Mouse (Mus musculus): ENCODE data around the gene Tnnt3. TPM values are rescaled to one million over a fixed set of nuclear protein-coding genes. Genes with fewer than 3 reads are reported as not detected.

The Tnnt3 gene
- total and polyA plus RNA-seq, 3 experiments: 3.1 to 13.3 (median 4.1) TPM

GRCm38 (mm10) chr7:142560942-142561855 lies 62.6 kb downstream of the Tnnt3 start:
- no peak for DNase-seq (ENCODE audit: extremely low read depth)
- TF ChIP-seq RAD21 (IDR thresholded peaks at IDR 0.05; ENCODE audit: low read depth, low read length) (no peak), USF2 (conservative IDR thresholded peaks at IDR 0.05; ENCODE audit: low read depth, low read length) (no peak), JUND (conservative IDR thresholded peaks at IDR 0.05; ENCODE audit: low read depth, low read length) (no peak), MEF2A (IDR thresholded peaks at IDR 0.05; ENCODE audit: borderline replicate concordance, low read depth, low read length) (no peak), MAX (IDR thresholded peaks at IDR 0.05; ENCODE audit: low read length) (no peak), ZC3H11A (IDR thresholded peaks at IDR 0.05; ENCODE audit: low read depth, low read length) (no peak), MYC (IDR thresholded peaks at IDR 0.05; ENCODE audit: low read depth, low read length) (no peak), EP300 (IDR thresholded peaks at IDR 0.05; ENCODE audit: low read length) (no peak), SIN3A (IDR thresholded peaks at IDR 0.05; ENCODE audit: low read length) (no peak), ZKSCAN1 (IDR thresholded peaks at IDR 0.05; ENCODE audit: borderline replicate concordance, low read depth, low read length) (no peak), MXI1 (IDR thresholded peaks at IDR 0.05; ENCODE audit: low read depth, low read length) (no peak), KAT2A (IDR thresholded peaks at IDR 0.05; ENCODE audit: insufficient replicate concordance, low read length) (no peak), TBP (conservative IDR thresholded peaks at IDR 0.05; ENCODE audit: low read depth, low read length) (no peak), USF1 (IDR thresholded peaks at IDR 0.05; ENCODE audit: low read depth, low read length) (no peak), POLR2A (IDR thresholded peaks at IDR 0.05; ENCODE audit: low read depth, low read length) (no peak), ETS1 (conservative IDR thresholded peaks at IDR 0.05; ENCODE audit: low read depth, low read length) (no peak), UBTF (IDR thresholded peaks at IDR 0.05; ENCODE audit: low read depth, low read length) (no peak)
- Histone ChIP-seq H3K27ac (ENCODE audit: insufficient read depth, low read depth) (no peak overlapping the region), H3K79me2 (replicated peaks; ENCODE audit: control insufficient read depth, extremely low read depth, insufficient read depth, poor library complexity, severe bottlenecking) (no peaks in the 10 kb centered on the region), H3K36me3 (replicated peaks in 1 of 2; ENCODE audit: control insufficient read depth in 1 of 2, insufficient read depth in 1 of 2, low read length in 1 of 2) (no peaks in the 10 kb centered on the region), H3K4me2 (ENCODE audit: insufficient read depth, low read depth, poor library complexity, severe bottlenecking) (no peak overlapping the region), H3K9ac (ENCODE audit: insufficient read depth, low read depth) (no peak overlapping the region), H3K9me3 (replicated peaks; ENCODE audit: low read length) (no peaks in the 10 kb centered on the region), H3K27me3 (replicated peaks) (peaks cover 93% of the 10 kb centered on the region), H3K4me1 (ENCODE audit: control insufficient read depth in 1 of 2, insufficient read depth in 2 of 2) (no peaks in the 10 kb centered on the region), H3K4me3 (replicated peaks in 1 of 3; ENCODE audit: low read depth in 2 of 3, low read length in 2 of 3, poor library complexity in 1 of 3) (no peak overlapping the region)
- dilution Hi-C loops (cut with MboI; ENCODE audit: extremely low pct_ligation_motif_present, extremely low pct_unique_long_range_greater_than_20kb, low sequenced_read_pairs) (no loop called here), in situ Hi-C loops (cut with MboI; ENCODE audit: low pct_ligation_motif_present, low pct_unique_long_range_greater_than_20kb, low sequenced_read_pairs) (no loop called here)

- H3K27me3 ChIP-seq (replicated peaks): peaks cover 93% of the 10 kb centered on the region
- H3K9me3 ChIP-seq (replicated peaks; ENCODE audit: low read length): no peaks in the 10 kb centered on the region
- no peak overlapping the region for H3K4me2 ChIP-seq (ENCODE audit: insufficient read depth, low read depth, poor library complexity, severe bottlenecking)
- H3K4me3 ChIP-seq (replicated peaks in 1 of 3; ENCODE audit: low read depth in 2 of 3, low read length in 2 of 3, poor library complexity in 1 of 3): no peak overlapping the region
- no peaks in the 10 kb centered on the region for H3K79me2 ChIP-seq (replicated peaks; ENCODE audit: control insufficient read depth, extremely low read depth, insufficient read depth, poor library complexity, severe bottlenecking)
- no peaks in the 10 kb centered on the region for H3K36me3 ChIP-seq (replicated peaks in 1 of 2; ENCODE audit: control insufficient read depth in 1 of 2, insufficient read depth in 1 of 2, low read length in 1 of 2)
- TF ChIP-seq TCF12 (IDR thresholded peaks at IDR 0.05; ENCODE audit: low read depth, low read length) (no peak), MYC (IDR thresholded peaks at IDR 0.05; ENCODE audit: low read depth, low read length) (no peak), ZC3H11A (IDR thresholded peaks at IDR 0.05; ENCODE audit: low read depth, low read length) (no peak), CHD1 (IDR thresholded peaks at IDR 0.05; ENCODE audit: low read depth, low read length) (no peak), UBTF (IDR thresholded peaks at IDR 0.05; ENCODE audit: low read depth, low read length) (no peak), JUN (IDR thresholded peaks at IDR 0.05; ENCODE audit: insufficient read depth, low read depth, low read length) (no peak), NELFE (IDR thresholded peaks at IDR 0.05; ENCODE audit: low read depth, low read length) (no peak), EP300 (IDR thresholded peaks at IDR 0.05; ENCODE audit: low read length) (no peak), HCFC1 (IDR thresholded peaks at IDR 0.05; ENCODE audit: low read depth, low read length) (no peak), IRF4 (IDR thresholded peaks at IDR 0.05; ENCODE audit: low read depth, low read length) (no peak), MAFK (IDR thresholded peaks at IDR 0.05; ENCODE audit: insufficient replicate concordance, low read length) (no peak), RCOR1 (conservative IDR thresholded peaks at IDR 0.05; ENCODE audit: low read depth, low read length) (no peak), ZKSCAN1 (IDR thresholded peaks at IDR 0.05; ENCODE audit: borderline replicate concordance, low read depth, low read length) (no peak)
- no peak overlapping the region for H3K9ac ChIP-seq (ENCODE audit: insufficient read depth, low read depth)
- no peak for DNase-seq (ENCODE audit: extremely low read depth)
- no peak overlapping the region for H3K27ac ChIP-seq (ENCODE audit: insufficient read depth, low read depth)
- in situ Hi-C loops (cut with MboI; ENCODE audit: low pct_ligation_motif_present, low pct_unique_long_range_greater_than_20kb, low sequenced_read_pairs): no loop called here
- no peaks in the 10 kb centered on the region for H3K4me1 ChIP-seq (ENCODE audit: control insufficient read depth in 1 of 2, insufficient read depth in 2 of 2)
- dilution Hi-C loops (cut with MboI; ENCODE audit: extremely low pct_ligation_motif_present, extremely low pct_unique_long_range_greater_than_20kb, low sequenced_read_pairs): no loop called here
Observed at GRCm38 (mm10) chr7:142561856-142562404, 63.3 kb downstream of the Tnnt3 start.

Data from CH12.LX (cell line).